Mouse (Mus musculus): Measurements from ENCODE around the gene Lgi2. TPM values are rescaled to one million over a fixed set of nuclear protein-coding genes. Genes with fewer than 3 reads are reported as not detected.

Gene Lgi2
- polyA plus RNA-seq, 1 experiment from 2014 or later = 3.8 TPM

GRCm38 (mm10) chr5:52609672-52610071, 43.4 kb upstream of the Lgi2 start:
- WGBS = 49% methylated on average over 10 of the region's 10 CpGs
- Histone ChIP-seq H3K4me2 (ENCODE audit: low read length) (no peak overlapping the region), H3K4me1 (replicated peaks; ENCODE audit: insufficient read depth, low read length) (no peaks in the 10 kb centered on the region), H3K27me3 (ENCODE audit: insufficient read depth, low read length) (no peaks in the 10 kb centered on the region), H3K4me3 (replicated peaks; ENCODE audit: low read depth, low read length) (no peak overlapping the region), H3K27ac (no peak overlapping the region), H3K9ac (ENCODE audit: low read depth, low read length) (no peak overlapping the region), H3K36me3 (ENCODE audit: insufficient read depth, low read length) (no peaks in the 10 kb centered on the region), H3K9me3 (replicated peaks; ENCODE audit: low read length) (no peaks in the 10 kb centered on the region)
- DNase-seq (ENCODE audit: low spot score) = no peak
- no peak for TF ChIP-seq CTCF (IDR thresholded peaks at IDR 0.05; ENCODE audit: low read depth)
- no peak for ATAC-seq (replicated peaks; ENCODE audit: low FRiP score, low read depth)

- Histone ChIP-seq H3K27me3 (ENCODE audit: insufficient read depth, low read length) (no peaks in the 10 kb centered on the region), H3K36me3 (ENCODE audit: insufficient read depth, low read length) (no peaks in the 10 kb centered on the region), H3K9me3 (replicated peaks; ENCODE audit: low read length) (no peaks in the 10 kb centered on the region), H3K9ac (ENCODE audit: low read depth, low read length) (no peak overlapping the region), H3K4me2 (ENCODE audit: low read length) (no peak overlapping the region), H3K4me1 (replicated peaks; ENCODE audit: insufficient read depth, low read length) (no peaks in the 10 kb centered on the region), H3K4me3 (replicated peaks; ENCODE audit: low read depth, low read length) (no peak overlapping the region), H3K27ac (no peak overlapping the region)
- WGBS = 64% methylated on average over 6 of the region's 6 CpGs
- TF ChIP-seq CTCF (IDR thresholded peaks at IDR 0.05; ENCODE audit: low read depth) = no peak
- no peak for ATAC-seq (replicated peaks; ENCODE audit: low FRiP score, low read depth)
- DNase-seq (ENCODE audit: low spot score) = no peak
Measured at GRCm38 (mm10) chr5:52604582-52605041, 38.4 kb upstream of the Lgi2 start.

- Histone ChIP-seq H3K36me3 (ENCODE audit: insufficient read depth, low read length) (no peaks in the 10 kb centered on the region), H3K9ac (ENCODE audit: low read depth, low read length) (no peak overlapping the region), H3K4me1 (replicated peaks; ENCODE audit: insufficient read depth, low read length) (no peaks in the 10 kb centered on the region), H3K27me3 (ENCODE audit: insufficient read depth, low read length) (no peaks in the 10 kb centered on the region), H3K4me3 (replicated peaks; ENCODE audit: low read depth, low read length) (no peak overlapping the region), H3K4me2 (ENCODE audit: low read length) (no peak overlapping the region), H3K9me3 (replicated peaks; ENCODE audit: low read length) (no peaks in the 10 kb centered on the region), H3K27ac (no peak overlapping the region)
- TF ChIP-seq CTCF (IDR thresholded peaks at IDR 0.05; ENCODE audit: low read depth) = no peak
- DNase-seq (ENCODE audit: low spot score) (no peak), ATAC-seq (replicated peaks; ENCODE audit: low FRiP score, low read depth) (peak; percentile 66)
- 70% methylated on average over 9 of the region's 9 CpGs for WGBS
Measured at GRCm38 (mm10) chr5:52590612-52591011, 24.4 kb upstream of the Lgi2 start.

- H3K27ac ChIP-seq = 0 out of 2 replicates have a peak overlapping the region, but pooled peaks have one; percentile 19
- H3K4me3 ChIP-seq (replicated peaks; ENCODE audit: low read depth, low read length) = no peak overlapping the region
- DNase-seq (ENCODE audit: low spot score) (no peak), ATAC-seq (replicated peaks; ENCODE audit: low FRiP score, low read depth) (peak; percentile 80)
- H3K9ac ChIP-seq (ENCODE audit: low read depth, low read length) = no peak overlapping the region
- H3K36me3 ChIP-seq (ENCODE audit: insufficient read depth, low read length) = no peaks in the 10 kb centered on the region
- H3K4me2 ChIP-seq (ENCODE audit: low read length) = no peak overlapping the region
- TF ChIP-seq CTCF (IDR thresholded peaks at IDR 0.05; ENCODE audit: low read depth) = no peak
- H3K9me3 ChIP-seq (replicated peaks; ENCODE audit: low read length) = no peaks in the 10 kb centered on the region
- H3K4me1 ChIP-seq (replicated peaks; ENCODE audit: insufficient read depth, low read length) = no peaks in the 10 kb centered on the region
- H3K27me3 ChIP-seq (ENCODE audit: insufficient read depth, low read length) = no peaks in the 10 kb centered on the region
- WGBS = 70% methylated on average over 4 of the region's 4 CpGs
Measured at GRCm38 (mm10) chr5:52588650-52589049, 22.4 kb upstream of the Lgi2 start.

- TF ChIP-seq CTCF (IDR thresholded peaks at IDR 0.05; ENCODE audit: low read depth) = no peak
- H3K27ac ChIP-seq = no peak overlapping the region
- H3K4me3 ChIP-seq (replicated peaks; ENCODE audit: low read depth, low read length) = no peak overlapping the region
- DNase-seq (ENCODE audit: low spot score) (peak; percentile 36), ATAC-seq (replicated peaks; ENCODE audit: low FRiP score, low read depth) (no peak)
- H3K4me1 ChIP-seq (replicated peaks; ENCODE audit: insufficient read depth, low read length) = no peaks in the 10 kb centered on the region
- no peak overlapping the region for H3K9ac ChIP-seq (ENCODE audit: low read depth, low read length)
- no peaks in the 10 kb centered on the region for H3K9me3 ChIP-seq (replicated peaks; ENCODE audit: low read length)
- no peak overlapping the region for H3K4me2 ChIP-seq (ENCODE audit: low read length)
- whole genome bisulfite sequencing = 76% methylated on average over 9 of the region's 9 CpGs
- H3K36me3 ChIP-seq (ENCODE audit: insufficient read depth, low read length) = no peaks in the 10 kb centered on the region
- no peaks in the 10 kb centered on the region for H3K27me3 ChIP-seq (ENCODE audit: insufficient read depth, low read length)
Measured at GRCm38 (mm10) chr5:52587291-52587733, 21.1 kb upstream of the Lgi2 start.

- DNase-seq (ENCODE audit: low spot score) = no peak
- no peak for ATAC-seq (replicated peaks; ENCODE audit: low FRiP score, low read depth)
- 53% methylated on average over 1 of the region's 1 CpGs for WGBS
- no peak overlapping the region for H3K4me3 ChIP-seq (replicated peaks; ENCODE audit: low read depth, low read length)
- H3K4me1 ChIP-seq (replicated peaks; ENCODE audit: insufficient read depth, low read length) = no peaks in the 10 kb centered on the region
- no peak overlapping the region for H3K27ac ChIP-seq
- peak; percentile 32; the same call in 1 of the 2 replicates for TF ChIP-seq CTCF (IDR thresholded peaks at IDR 0.05; ENCODE audit: low read depth)
- no peak overlapping the region for H3K9ac ChIP-seq (ENCODE audit: low read depth, low read length)
- no peaks in the 10 kb centered on the region for H3K36me3 ChIP-seq (ENCODE audit: insufficient read depth, low read length)
- no peaks in the 10 kb centered on the region for H3K27me3 ChIP-seq (ENCODE audit: insufficient read depth, low read length)
- no peaks in the 10 kb centered on the region; the same call in 1 of the 2 replicates for H3K9me3 ChIP-seq (replicated peaks; ENCODE audit: low read length)
- no peak overlapping the region for H3K4me2 ChIP-seq (ENCODE audit: low read length)
Measured at GRCm38 (mm10) chr5:52572572-52572971, 6.3 kb upstream of the Lgi2 start.

GRCm38 (mm10) chr5:52570746-52571145, 4.5 kb upstream of the Lgi2 start:
- H3K4me3 ChIP-seq (replicated peaks; ENCODE audit: low read depth, low read length) = no peak overlapping the region
- no peak overlapping the region for H3K4me2 ChIP-seq (ENCODE audit: low read length)
- no peak overlapping the region for H3K27ac ChIP-seq
- no peak for ATAC-seq (replicated peaks; ENCODE audit: low FRiP score, low read depth)
- no peaks in the 10 kb centered on the region for H3K27me3 ChIP-seq (ENCODE audit: insufficient read depth, low read length)
- TF ChIP-seq CTCF (IDR thresholded peaks at IDR 0.05; ENCODE audit: low read depth) = no peak
- H3K9me3 ChIP-seq (replicated peaks; ENCODE audit: low read length) = no peaks in the 10 kb centered on the region; the same call in 1 of the 2 replicates
- H3K36me3 ChIP-seq (ENCODE audit: insufficient read depth, low read length) = no peaks in the 10 kb centered on the region
- H3K4me1 ChIP-seq (replicated peaks; ENCODE audit: insufficient read depth, low read length) = peaks cover 2% of the 10 kb centered on the region; the same call in 1 of the 2 replicates
- 63% methylated on average over 6 of the region's 6 CpGs for WGBS
- no peak overlapping the region for H3K9ac ChIP-seq (ENCODE audit: low read depth, low read length)
- DNase-seq (ENCODE audit: low spot score) = no peak

All from kidney, postnatal 0 days (tissue).